Mouse (Mus musculus) urinary bladder, postnatal 4 days (tissue): ENCODE measurements around the gene Laptm5.
A peak's percentile ranks its signal among the peaks of the same experiment; 100 is the strongest.

ENCODE experiments used
- DNase-seq, 2 experiments: peaks; one replicate each; pipeline ENCODE4 v3.0.0; 2021 to 2022; ENCODE audit warnings: low spot score in 2 of 2

The Laptm5 gene

DNA sequence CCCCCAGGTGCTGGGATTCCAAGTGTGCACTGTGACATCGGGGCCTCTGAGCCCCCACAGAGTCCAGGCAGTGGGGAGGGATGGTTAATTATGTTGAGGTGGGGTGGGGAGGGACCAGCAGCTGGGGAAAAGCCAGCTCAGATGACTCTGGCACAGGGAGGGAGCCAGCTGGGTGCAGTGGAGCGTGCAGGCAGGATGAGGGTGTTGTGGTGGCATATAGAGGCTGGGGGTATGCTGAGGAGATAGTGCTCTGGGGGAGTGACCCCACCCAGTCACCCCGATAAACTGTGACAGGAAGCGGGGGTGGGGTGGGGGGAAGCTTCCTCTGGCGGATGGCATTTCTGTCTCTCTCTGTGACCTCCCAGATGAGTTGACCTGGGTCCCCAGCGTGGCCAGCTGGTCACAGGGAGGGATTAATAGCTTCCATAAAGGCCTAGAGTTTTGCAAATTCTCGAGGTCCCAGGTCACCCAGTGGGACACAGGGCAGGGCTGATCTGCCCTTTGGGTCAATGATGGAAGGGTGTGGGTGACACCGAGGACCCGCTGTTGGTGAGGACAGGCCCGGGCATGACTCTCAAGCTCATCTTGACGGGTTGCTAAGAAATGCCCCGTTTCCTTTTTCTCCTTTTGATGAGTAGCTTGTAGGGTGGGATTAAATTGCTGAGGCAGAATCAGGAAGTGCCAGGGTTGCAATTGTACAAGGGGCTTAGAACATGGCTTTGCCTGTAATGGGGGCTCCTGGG lies 8.2 kb downstream of the Laptm5 start:
- no peak for DNase-seq

DNA sequence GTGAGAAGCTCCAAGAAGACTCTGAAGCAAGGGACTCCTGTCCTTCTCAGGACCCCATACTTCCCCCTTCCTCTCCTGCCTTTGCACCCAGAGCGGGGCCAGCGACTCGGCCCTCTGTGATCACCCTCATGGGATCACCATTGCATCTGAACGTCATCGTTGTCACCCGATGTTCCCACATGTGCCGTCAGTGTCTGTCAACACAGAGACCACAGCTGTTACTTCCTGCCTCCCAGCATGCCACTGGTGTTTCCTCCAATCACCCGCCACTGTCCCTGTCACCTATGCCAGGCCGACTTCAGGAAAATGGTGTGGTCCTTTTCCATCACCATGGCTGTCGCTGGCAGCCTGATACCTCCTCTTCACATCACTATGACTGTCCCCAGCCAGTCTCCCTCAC lies 9.1 kb downstream of the Laptm5 start:
- no peak for DNase-seq

GRCm38 (mm10) chr4:130926274-130926673 lies 13.3 kb downstream of the Laptm5 start:
- DNase-seq = no peak

DNA sequence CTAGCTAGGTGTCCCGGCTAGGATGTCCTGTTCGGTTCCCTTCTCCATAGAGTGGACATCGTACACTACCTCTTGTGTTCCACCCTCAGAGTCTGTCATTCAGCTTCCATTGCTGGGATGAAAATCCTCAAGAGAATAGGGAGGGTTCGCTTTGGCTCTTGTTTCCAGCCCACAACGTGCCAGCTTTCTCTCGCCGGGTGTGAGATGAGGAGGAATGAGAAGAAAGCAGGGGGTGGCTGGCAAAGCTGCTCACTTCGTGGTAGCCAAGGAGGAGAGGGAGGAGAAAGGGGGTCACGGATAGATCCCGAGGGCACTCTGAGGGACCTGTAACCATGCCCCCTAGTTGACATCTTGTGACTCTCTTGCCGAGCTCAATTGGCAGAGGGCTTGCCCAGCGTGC lies 14.9 kb downstream of the Laptm5 start:
- no peak for DNase-seq

- DNase-seq = no peak
Measured at GRCm38 (mm10) chr4:130942644-130943043, 29.7 kb downstream of the Laptm5 start.

GRCm38 (mm10) chr4:130944112-130944511 lies 31.2 kb downstream of the Laptm5 start, which contains the start of gene Matn1:
Gene Matn1, plus strand, starts transcription at chr4:130944385.
- no peak for DNase-seq

GRCm38 (mm10) chr4:130944779-130945178 lies 31.9 kb downstream of the Laptm5 start:
- DNase-seq = no peak

GRCm38 (mm10) chr4:130947094-130947647 lies 34.2 kb downstream of the Laptm5 start:
- DNase-seq = no peak

DNA sequence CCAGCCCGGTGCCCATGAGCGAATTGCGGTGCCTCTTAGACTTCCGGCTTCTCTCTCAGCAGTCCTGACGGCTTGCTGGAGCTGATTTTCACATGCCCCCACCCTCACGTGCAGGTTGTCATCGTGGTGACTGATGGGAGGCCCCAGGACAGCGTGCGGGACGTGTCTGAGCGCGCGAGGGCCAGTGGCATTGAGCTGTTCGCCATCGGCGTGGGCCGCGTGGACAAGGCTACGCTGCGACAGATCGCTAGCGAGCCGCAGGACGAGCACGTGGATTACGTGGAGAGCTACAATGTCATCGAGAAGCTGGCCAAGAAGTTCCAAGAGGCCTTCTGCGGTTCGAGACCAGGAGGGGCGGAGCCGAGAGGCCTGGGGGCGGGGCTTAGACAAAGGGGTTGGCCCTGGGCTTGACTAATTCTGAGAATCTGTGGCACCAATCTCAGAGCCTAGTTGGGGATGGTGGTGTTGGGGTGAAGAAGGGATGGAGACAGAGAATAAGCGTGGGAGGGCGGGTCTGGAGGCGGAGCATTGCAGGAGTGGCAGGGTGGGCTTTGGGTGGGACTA lies 37.0 kb downstream of the Laptm5 start:
- DNase-seq = no peak

DNA sequence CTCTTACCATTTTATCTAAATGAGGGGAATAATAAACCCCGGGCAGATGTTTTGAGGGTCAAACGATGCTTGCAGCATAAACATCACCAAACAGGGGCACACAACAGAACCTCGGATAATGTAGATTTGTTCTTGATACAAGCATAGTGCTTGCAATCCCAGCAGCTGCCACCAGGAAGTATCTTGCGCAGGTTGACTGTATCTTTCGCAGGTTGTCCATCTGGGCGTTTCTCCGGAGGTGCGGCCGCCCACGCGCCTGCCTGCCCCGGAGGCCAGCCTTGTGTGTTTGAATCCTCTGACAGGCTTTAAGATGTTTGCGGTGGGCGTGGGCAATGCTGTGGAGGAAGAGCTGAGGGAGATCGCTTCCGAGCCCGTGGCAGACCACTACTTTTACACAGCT lies 39.6 kb downstream of the Laptm5 start:
- no peak for DNase-seq

GRCm38 (mm10) chr4:130957156-130957555 lies 44.2 kb downstream of the Laptm5 start:
- no peak for DNase-seq

DNA sequence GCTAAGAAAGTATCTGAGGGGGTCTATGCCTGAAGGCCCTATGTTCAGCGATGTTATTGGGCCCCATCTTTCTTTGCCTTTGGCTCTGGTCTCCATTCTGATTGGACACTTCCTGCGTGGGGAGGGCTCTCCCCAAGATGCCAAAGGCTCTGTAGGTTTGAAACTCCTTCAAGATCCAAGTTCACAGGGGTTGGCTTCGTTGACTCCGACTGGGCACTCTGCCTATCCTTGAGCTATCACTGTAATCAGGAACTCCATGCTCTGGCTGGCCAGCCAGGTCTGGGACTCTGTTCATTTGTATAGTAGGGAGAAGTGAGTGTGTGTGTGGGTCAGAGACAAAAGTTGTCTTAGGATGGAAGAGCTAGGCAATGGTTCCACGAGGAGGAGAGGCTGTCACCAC lies 45.9 kb downstream of the Laptm5 start:
- no peak for DNase-seq

DNA sequence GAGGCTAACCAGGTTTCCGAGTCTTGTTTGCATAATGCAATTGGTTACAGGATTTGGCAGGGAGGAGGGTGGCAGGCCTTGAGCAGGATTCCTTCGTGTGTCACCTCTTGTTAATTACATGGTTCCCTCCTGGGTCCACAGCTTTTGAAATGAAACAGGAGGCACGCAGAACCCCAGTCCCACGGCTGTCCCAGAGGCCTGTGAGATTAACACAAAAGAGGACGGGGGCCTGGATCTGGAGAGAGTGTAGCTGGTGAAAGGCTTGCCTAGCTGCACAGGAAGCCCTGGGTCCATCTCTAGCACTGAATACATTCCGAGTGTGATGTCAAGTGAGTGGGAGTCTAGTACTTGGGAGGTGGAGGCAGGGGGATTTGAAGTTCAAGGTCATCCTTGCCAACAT lies 46.8 kb downstream of the Laptm5 start:
- no peak for DNase-seq

DNA sequence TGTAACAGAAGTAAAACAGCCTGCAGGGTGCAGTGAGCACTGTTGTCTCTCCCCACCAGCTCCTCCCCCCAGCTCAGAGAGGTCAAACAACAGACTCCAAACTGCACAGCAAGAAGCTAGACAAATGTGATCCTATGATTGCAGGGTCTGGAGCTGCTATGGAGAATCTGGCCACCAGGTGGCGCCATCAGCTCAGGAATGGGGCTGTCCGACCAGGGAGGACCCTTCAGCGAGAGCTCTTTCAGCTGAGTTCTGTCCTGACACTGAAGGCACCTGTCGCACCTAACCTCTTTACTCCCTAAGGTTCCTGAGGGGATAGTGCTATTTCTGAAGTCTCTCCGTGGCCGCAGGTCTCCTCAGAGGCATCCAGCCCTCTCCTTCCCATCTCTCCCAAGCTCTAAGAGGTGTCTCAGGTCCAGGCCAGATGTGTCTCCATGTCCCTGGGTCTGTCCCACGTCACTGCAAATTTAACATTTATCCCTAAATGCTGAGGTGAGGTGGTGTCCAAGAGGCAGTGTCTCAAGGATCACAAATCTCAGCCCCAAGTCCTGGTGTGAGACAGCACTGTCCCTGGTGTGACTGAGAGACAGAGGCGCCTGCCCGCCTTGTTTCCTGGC lies 47.3 kb downstream of the Laptm5 start:
- peak; percentile 67 to 87 for DNase-seq

GRCm38 (mm10) chr4:130971278-130971677 lies 58.4 kb downstream of the Laptm5 start:
- DNase-seq = no peak

DNA sequence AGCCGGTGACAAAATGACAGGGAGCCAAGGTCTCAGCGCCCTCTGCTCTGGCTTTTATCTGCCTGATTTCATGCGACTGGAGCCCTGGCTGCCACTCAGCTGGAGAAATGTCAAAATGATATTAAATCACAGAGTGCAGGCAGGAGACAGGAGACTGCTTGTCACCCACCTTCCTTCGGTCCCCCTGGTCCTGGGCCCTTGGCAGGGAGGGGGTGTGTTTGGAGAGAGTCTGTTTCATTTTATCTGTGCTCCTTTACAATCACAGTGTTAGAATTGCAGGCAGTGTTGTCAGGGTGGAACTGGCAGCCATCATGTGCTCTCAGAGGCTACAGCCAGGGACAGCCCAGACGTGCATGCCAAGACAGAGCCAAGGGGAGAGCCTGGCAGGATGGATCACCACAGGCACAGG lies 59.5 kb downstream of the Laptm5 start:
- DNase-seq = no peak

- DNase-seq = no peak
Measured at GRCm38 (mm10) chr4:130973332-130974263, 60.7 kb downstream of the Laptm5 start.

GRCm38 (mm10) chr4:130978981-130979380 lies 66.1 kb downstream of the Laptm5 start:
- DNase-seq = no peak

- DNase-seq = no peak
Measured at GRCm38 (mm10) chr4:130984416-130985182, 71.7 kb downstream of the Laptm5 start.
